Mouse (Mus musculus): Measurements from ENCODE around the gene Faf2. TPM values are rescaled to one million over a fixed set of nuclear protein-coding genes. Genes with fewer than 3 reads are reported as not detected.

Faf2 gene
- polyA plus RNA-seq, 1 experiment from 2014 or later: 68.5 TPM

- no peak for ATAC-seq
- Histone ChIP-seq H3K9ac (0 out of 2 replicates have a peak overlapping the region, but pooled peaks have one; percentile 15), H3K9me3 (no peaks in the 10 kb centered on the region), H3K27ac (no peak overlapping the region), H3K4me3 (replicated peaks) (no peak overlapping the region), H3K27me3 (replicated peaks) (no peaks in the 10 kb centered on the region), H3K4me2 (replicated peaks) (no peak overlapping the region), H3K4me1 (replicated peaks) (peaks cover 30% of the 10 kb centered on the region), H3K36me3 (peaks cover 46% of the 10 kb centered on the region)
- 73% methylated on average over 3 of the region's 3 CpGs for WGBS
Measured at GRCm38 (mm10) chr13:54684140-54684896, 62.7 kb downstream of the Faf2 start.

GRCm38 (mm10) chr13:54685174-54685573 lies 63.6 kb downstream of the Faf2 start:
- Histone ChIP-seq H3K27me3 (replicated peaks) (no peaks in the 10 kb centered on the region), H3K9ac (0 out of 2 replicates have a peak overlapping the region, but pooled peaks have one; percentile 15), H3K36me3 (peaks cover 41% of the 10 kb centered on the region), H3K9me3 (no peaks in the 10 kb centered on the region), H3K27ac (no peak overlapping the region), H3K4me2 (replicated peaks) (peak overlapping the region; percentile 77), H3K4me3 (replicated peaks) (no peak overlapping the region), H3K4me1 (replicated peaks) (peaks cover 34% of the 10 kb centered on the region)
- 46% methylated on average over 2 of the region's 2 CpGs for WGBS
- no peak for ATAC-seq

- 6% methylated on average over 19 of the region's 19 CpGs for WGBS
- Histone ChIP-seq H3K4me2 (replicated peaks) (peak overlapping the region; percentile 77), H3K27ac (peak overlapping the region; percentile 92), H3K9me3 (no peaks in the 10 kb centered on the region), H3K27me3 (replicated peaks) (no peaks in the 10 kb centered on the region), H3K36me3 (peaks cover 30% of the 10 kb centered on the region), H3K9ac (peak overlapping the region; percentile 92), H3K4me1 (replicated peaks) (peaks cover 39% of the 10 kb centered on the region), H3K4me3 (replicated peaks) (peak overlapping the region; percentile 89)
- no peak for ATAC-seq
Measured at GRCm38 (mm10) chr13:54686139-54687053, 64.8 kb downstream of the Faf2 start.

- Histone ChIP-seq H3K9me3 (no peaks in the 10 kb centered on the region), H3K4me1 (replicated peaks) (peaks cover 44% of the 10 kb centered on the region), H3K27me3 (replicated peaks) (no peaks in the 10 kb centered on the region), H3K9ac (peak overlapping the region; percentile 92), H3K36me3 (peaks cover 23% of the 10 kb centered on the region), H3K4me3 (replicated peaks) (peak overlapping the region; percentile 89), H3K4me2 (replicated peaks) (peak overlapping the region; percentile 77), H3K27ac (peak overlapping the region; percentile 92)
- ATAC-seq: peak; percentile 65
- WGBS: under 1% methylated on average over 35 of the region's 35 CpGs
Measured at GRCm38 (mm10) chr13:54687096-54687495, 65.5 kb downstream of the Faf2 start.

GRCm38 (mm10) chr13:54687575-54688424 lies 66.2 kb downstream of the Faf2 start:
- Histone ChIP-seq H3K9ac (peak overlapping the region; percentile 92), H3K4me2 (replicated peaks) (peak overlapping the region; percentile 77), H3K4me1 (replicated peaks) (peaks cover 51% of the 10 kb centered on the region), H3K27me3 (replicated peaks) (no peaks in the 10 kb centered on the region), H3K36me3 (peaks cover 16% of the 10 kb centered on the region), H3K4me3 (replicated peaks) (peak overlapping the region; percentile 89), H3K9me3 (no peaks in the 10 kb centered on the region), H3K27ac (peak overlapping the region; percentile 92)
- WGBS: under 1% methylated on average over 82 of the region's 82 CpGs
- peak; percentile 91 for ATAC-seq

- Histone ChIP-seq H3K27me3 (replicated peaks) (no peaks in the 10 kb centered on the region), H3K4me1 (replicated peaks) (peaks cover 37% of the 10 kb centered on the region), H3K9ac (no peak overlapping the region), H3K27ac (no peak overlapping the region), H3K9me3 (no peaks in the 10 kb centered on the region), H3K4me3 (replicated peaks) (no peak overlapping the region), H3K4me2 (replicated peaks) (no peak overlapping the region), H3K36me3 (no peaks in the 10 kb centered on the region)
- WGBS: 89% methylated on average over 8 of the region's 8 CpGs
- ATAC-seq: no peak
Measured at GRCm38 (mm10) chr13:54690151-54690740, 68.7 kb downstream of the Faf2 start.

GRCm38 (mm10) chr13:54691737-54692136 lies 70.2 kb downstream of the Faf2 start:
- no peak overlapping the region for H3K27ac ChIP-seq
- no peaks in the 10 kb centered on the region for H3K9me3 ChIP-seq
- no peaks in the 10 kb centered on the region for H3K27me3 ChIP-seq (replicated peaks)
- no peaks in the 10 kb centered on the region for H3K36me3 ChIP-seq
- peak overlapping the region; percentile 2; the same call in 1 of the 2 replicates for H3K9ac ChIP-seq
- H3K4me3 ChIP-seq (replicated peaks): peak overlapping the region; percentile 96; the same call in 1 of the 2 replicates
- H3K4me1 ChIP-seq (replicated peaks): peaks cover 25% of the 10 kb centered on the region
- H3K4me2 ChIP-seq (replicated peaks): peak overlapping the region; percentile 79; the same call in 1 of the 2 replicates
- ATAC-seq: no peak

- ATAC-seq: no peak
- no peaks in the 10 kb centered on the region for H3K27me3 ChIP-seq (replicated peaks)
- WGBS: 10% methylated on average over 21 of the region's 21 CpGs
Measured at GRCm38 (mm10) chr13:54692711-54693557, 71.3 kb downstream of the Faf2 start.

GRCm38 (mm10) chr13:54693558-54694347 lies 72.2 kb downstream of the Faf2 start, which contains the start of gene Rnf44:
TSS of gene Rnf44 (minus strand) at chr13:54693907.
- no peaks in the 10 kb centered on the region for H3K9me3 ChIP-seq
- WGBS: under 1% methylated on average over 92 of the region's 92 CpGs
- peaks cover 21% of the 10 kb centered on the region for H3K4me1 ChIP-seq (replicated peaks)
- no peaks in the 10 kb centered on the region for H3K27me3 ChIP-seq (replicated peaks)
- peak within 1 kb of the TSS; percentile 79 for H3K4me2 ChIP-seq (replicated peaks)
- peak; percentile 98 for ATAC-seq
- peak within 1 kb of the TSS; percentile 94 for H3K9ac ChIP-seq
- peak within 1 kb of the TSS; percentile 96 for H3K4me3 ChIP-seq (replicated peaks)
- H3K36me3 ChIP-seq: no peaks in the 10 kb centered on the region
- peak within 1 kb of the TSS; percentile 95 for H3K27ac ChIP-seq

More at GRCm38 (mm10) chr13:54692711-54693557, 71.3 kb downstream of the Faf2 start:
- H3K9ac ChIP-seq: peak overlapping the region; percentile 94
- no peaks in the 10 kb centered on the region for H3K9me3 ChIP-seq
- H3K27ac ChIP-seq: peak overlapping the region; percentile 95
- H3K4me2 ChIP-seq (replicated peaks): peak overlapping the region; percentile 79
- H3K36me3 ChIP-seq: no peaks in the 10 kb centered on the region
- H3K4me1 ChIP-seq (replicated peaks): peaks cover 25% of the 10 kb centered on the region
- peak overlapping the region; percentile 96 for H3K4me3 ChIP-seq (replicated peaks)

Data from intestine, embryonic 15.5 days (tissue).